Mouse (Mus musculus) lung, adult 2 months (tissue): ENCODE data around the gene Mertk. TPM values are rescaled to one million over a fixed set of nuclear protein-coding genes. Genes with fewer than 3 reads are reported as not detected.

Experiments
- DNase-seq: peaks from one replicate; pipeline ENCODE4 v3.0.0; 2022
- H3K4me1 ChIP-seq: fragments of 200-500 bp; 2 replicates; pipeline ENCODE4 v1.6.1; 2011; ENCODE audit warnings: low read length; ENCODE audit not compliant: control insufficient read depth, insufficient read depth
- H3K4me3 ChIP-seq: fragments of 200-500 bp; replicated peaks from 2 replicates; pipeline ENCODE3; 2011; ENCODE audit warnings: low read depth, mild to moderate bottlenecking, control low read depth, low read length; ENCODE audit errors: extremely low read depth
- CTCF ChIP-seq: fragments of 200-500 bp; IDR thresholded peaks from 2 replicates; pipeline ENCODE4 v1.5.1; 2011; ENCODE audit warnings: mild to moderate bottlenecking, low read length, control low read depth; ENCODE audit not compliant: insufficient read depth
- POLR2A ChIP-seq: fragments of 200-500 bp; IDR thresholded peaks from 2 replicates; pipeline ENCODE4 v1.6.1; 2011; ENCODE audit warnings: low read depth, mild to moderate bottlenecking, control low read depth, low read length, borderline replicate concordance; ENCODE audit errors: extremely low read depth
- WGBS: fragments of 180-500 bp; shearing (Covaris S2); methylation state at CpG from one replicate; pipeline ENCODE4 v1.1.7; 2018; 5-methylcytosine and 5-hydroxymethylcytosine counted together
- polyA plus RNA-seq: library from polyadenylated mRNA; depleted of rRNA; stranded (reverse); fragments of >200 nt; gene quantifications from 2 replicates; pipeline ENCODE4 v1.2.3, GENCODE M21; 2012

Mertk gene
- polyA plus RNA-seq, 1 experiment, result 12.6 TPM

DNA sequence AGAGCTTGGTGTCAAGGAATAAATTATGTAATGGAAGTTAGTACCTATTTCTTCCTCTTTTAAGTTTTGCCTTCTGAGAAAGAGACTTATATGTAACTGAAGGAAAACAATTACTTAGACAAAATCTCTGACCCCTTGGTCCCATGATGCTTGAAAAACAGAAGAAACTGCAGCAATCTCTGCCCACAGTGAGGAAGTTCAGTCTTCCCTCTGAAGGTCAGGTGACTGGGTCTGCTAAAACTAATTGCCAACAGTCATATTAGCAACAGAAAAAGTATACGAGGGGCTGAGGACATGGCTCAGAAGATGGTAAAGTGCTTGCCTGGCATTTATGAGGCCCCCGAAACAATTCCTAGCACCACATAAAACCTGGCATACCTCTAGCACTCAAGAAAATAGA, 20.6 kb downstream of the Mertk start:
- no peak for TF ChIP-seq POLR2A
- no peak for TF ChIP-seq CTCF
- no peak for DNase-seq
- H3K4me3 ChIP-seq, result no peak overlapping the region
- WGBS, result 90% methylated on average over 2 of the region's 2 CpGs
- H3K4me1 ChIP-seq, result no peaks in the 10 kb centered on the region; the same call in 1 of the 2 replicates

DNA sequence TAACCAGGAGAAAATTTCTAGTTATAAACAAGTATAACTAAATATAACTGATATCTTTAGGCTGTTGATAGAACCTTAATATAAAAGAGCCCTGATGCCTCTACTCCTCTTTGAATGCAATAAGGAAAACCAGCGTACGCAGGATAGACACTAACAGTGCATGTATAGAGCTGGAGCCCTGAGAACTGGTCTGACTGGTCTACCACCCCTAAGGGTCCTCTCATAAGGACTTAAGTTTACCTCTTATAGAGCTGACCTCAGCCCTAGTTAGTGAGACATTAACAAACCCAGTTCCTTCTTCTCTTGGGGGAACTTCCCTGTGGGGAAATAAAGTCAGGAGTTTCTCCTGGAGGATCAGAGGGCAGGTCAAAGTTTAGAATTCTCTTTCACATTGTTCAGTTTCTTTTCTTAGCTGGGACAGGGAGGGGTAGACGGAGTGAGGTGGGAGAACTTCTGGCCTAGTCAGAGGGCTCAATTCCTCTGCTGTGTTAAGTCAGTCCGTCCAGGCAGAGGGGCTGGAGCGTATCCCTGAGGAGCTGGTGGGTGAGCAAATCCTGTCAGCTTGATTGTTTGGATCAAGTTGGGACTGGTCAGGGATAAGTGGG, 23.5 kb downstream of the Mertk start:
- H3K4me3 ChIP-seq, result no peak overlapping the region
- TF ChIP-seq CTCF (no peak), POLR2A (no peak)
- WGBS, result 73% methylated on average over 5 of the region's 5 CpGs
- no peak for DNase-seq
- H3K4me1 ChIP-seq, result no peaks in the 10 kb centered on the region; the same call in 1 of the 2 replicates

DNA sequence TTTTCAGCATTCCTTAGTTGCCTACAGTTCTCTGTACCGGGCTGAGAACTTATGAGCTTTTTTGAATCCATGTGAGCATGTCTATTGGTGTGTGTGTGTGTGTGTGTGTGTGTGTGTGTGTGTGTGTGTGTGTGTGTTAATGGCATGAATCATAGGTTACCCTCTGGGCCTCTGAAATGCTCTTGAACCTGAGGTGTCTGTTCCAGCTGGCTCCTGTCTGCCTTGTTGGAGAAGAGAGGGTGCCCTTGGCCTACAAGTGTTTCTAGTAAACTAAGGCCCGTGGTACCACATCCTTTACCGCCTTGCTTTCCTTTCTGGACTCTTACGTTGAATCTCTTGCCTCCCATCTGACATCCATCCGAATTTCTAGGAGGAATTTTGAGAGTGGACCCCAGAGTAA, 27.3 kb downstream of the Mertk start:
- Histone ChIP-seq H3K4me3 (no peak overlapping the region), H3K4me1 (no peaks in the 10 kb centered on the region; the same call in 1 of the 2 replicates)
- TF ChIP-seq POLR2A (no peak), CTCF (no peak)
- DNase-seq, result no peak
- WGBS, result 57% methylated on average over 5 of the region's 5 CpGs

DNA sequence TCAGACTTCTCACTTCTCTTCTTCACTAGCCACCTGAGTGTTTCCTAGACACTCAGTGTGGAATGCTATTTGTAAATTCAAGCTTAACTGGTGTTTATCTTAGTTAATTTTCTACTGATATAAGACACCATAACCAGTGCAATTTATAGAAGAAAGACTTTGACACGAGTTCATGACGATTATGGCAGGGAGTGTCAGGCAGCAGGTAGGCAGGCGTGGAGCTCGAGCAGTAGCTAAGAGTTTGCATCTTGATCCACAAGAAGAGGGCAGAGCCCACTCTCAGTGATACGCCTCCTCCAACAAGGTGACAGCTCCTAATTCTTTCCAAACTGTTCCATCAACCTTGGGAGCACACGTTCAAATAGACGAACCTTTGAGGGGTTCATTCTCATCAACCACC, 27.9 kb downstream of the Mertk start:
- Histone ChIP-seq H3K4me1 (no peaks in the 10 kb centered on the region; the same call in 1 of the 2 replicates), H3K4me3 (no peak overlapping the region)
- WGBS, result 71% methylated on average over 7 of the region's 7 CpGs
- no peak for DNase-seq
- TF ChIP-seq POLR2A, result no peak
- TF ChIP-seq CTCF, result no peak

DNA sequence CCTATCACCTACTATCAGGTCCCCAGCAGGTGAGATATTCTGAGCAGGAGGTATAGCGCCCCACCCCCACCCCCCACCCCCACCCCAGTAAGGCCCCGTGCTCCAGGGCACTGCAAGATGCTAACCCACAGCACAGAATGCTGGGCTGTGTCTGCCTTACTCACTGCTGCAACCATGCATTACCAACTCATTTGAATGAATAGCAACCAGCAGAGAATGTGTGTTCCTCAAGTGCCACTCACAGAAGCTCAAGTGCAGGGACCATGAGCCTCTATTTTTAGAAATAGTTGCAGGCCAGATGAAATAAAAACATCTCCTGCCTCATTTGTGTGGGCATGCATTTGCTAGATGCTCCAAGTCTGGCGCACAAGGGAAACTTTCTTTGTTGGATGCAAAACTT, 28.8 kb downstream of the Mertk start:
- DNase-seq, result no peak
- Histone ChIP-seq H3K4me3 (no peak overlapping the region), H3K4me1 (no peaks in the 10 kb centered on the region)
- TF ChIP-seq CTCF (no peak), POLR2A (no peak)
- 60% methylated on average over 3 of the region's 3 CpGs for WGBS

DNA sequence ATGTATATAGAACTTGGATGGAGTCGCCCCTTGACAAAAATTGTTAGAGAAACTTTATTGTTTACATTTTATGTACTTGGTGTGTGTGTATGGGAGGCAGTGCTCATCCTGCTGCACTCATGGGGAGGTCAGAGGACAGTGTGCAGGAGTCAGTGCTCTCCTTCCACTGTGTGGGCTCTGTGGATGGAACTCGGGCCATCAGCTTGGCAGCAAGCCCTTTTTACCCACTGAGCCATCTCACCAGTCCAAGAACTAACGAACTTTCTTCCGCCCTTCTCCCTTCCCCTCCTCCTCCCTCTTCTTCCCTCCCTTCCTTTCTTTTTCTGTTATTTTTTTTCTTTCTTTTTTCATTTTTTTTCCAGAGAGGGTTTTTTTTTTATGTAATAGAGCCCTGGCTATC, 29.3 kb downstream of the Mertk start:
- TF ChIP-seq CTCF (no peak), POLR2A (no peak)
- H3K4me3 ChIP-seq, result no peak overlapping the region
- DNase-seq, result no peak
- no peaks in the 10 kb centered on the region for H3K4me1 ChIP-seq
- WGBS, result 49% methylated on average over 4 of the region's 4 CpGs

DNA sequence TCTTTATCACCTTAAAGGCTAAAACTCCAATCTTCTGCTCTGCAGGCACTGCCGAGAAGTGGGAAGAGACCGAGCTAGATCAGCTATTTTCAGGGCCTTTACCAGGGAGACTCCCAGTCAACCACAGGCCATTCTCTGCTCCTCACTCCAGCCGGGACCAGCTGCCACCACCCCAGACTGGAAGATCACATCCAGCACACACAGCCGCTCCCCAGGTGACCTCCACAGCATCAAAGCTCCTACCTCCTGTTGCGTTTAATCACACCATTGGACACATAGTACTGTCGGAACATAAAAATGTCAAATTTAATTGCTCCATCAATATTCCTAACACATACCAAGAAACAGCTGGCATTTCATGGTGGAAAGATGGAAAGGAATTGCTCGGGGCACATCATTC, 30.4 kb downstream of the Mertk start:
- no peak for TF ChIP-seq POLR2A
- TF ChIP-seq CTCF, result no peak
- Histone ChIP-seq H3K4me3 (no peak overlapping the region), H3K4me1 (no peaks in the 10 kb centered on the region)
- 81% methylated on average over 7 of the region's 7 CpGs for WGBS
- no peak for DNase-seq

DNA sequence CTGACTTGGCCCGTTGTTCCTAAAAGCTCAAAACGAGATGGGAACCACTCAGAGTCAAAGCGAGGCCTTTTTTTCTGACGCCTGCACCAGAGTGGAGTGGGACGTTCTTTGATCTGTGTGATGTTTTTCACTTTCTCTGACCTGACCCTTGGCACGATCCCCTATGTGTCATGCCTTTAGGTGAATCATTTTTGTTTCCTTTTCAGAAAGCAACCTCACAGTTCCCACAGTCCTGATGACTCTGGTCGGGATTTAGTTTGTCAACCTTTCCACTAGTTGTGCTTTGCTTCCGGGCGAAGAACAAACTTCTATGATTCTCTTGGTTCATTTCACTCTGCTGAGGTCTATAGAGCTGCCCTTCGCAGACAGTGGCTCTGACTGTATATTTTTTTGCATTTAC, 32.8 kb downstream of the Mertk start:
- WGBS, result 64% methylated on average over 10 of the region's 10 CpGs
- Histone ChIP-seq H3K4me1 (peaks cover 6% of the 10 kb centered on the region), H3K4me3 (no peak overlapping the region)
- TF ChIP-seq POLR2A (no peak), CTCF (no peak)
- DNase-seq, result no peak

DNA sequence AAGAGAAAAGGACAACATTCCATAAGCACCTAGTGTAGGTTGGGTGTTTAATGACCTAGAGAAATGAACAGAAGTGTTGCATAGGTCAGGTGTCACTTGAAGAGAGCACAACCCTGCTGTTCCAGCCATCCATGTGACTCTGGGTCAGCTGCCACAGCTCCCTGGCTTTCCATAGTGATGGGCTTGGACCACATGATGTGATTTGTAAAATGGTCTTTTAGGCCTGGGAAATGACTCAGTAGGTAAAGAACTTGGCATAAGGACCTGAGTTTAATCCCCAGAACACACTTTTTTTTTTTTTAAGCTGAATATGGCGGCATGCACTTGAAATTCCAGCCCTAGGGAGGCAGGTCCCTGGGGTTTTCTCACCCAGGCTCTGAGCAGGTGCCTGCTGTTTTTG, 33.2 kb downstream of the Mertk start:
- TF ChIP-seq CTCF, result no peak
- no peak for DNase-seq

DNA sequence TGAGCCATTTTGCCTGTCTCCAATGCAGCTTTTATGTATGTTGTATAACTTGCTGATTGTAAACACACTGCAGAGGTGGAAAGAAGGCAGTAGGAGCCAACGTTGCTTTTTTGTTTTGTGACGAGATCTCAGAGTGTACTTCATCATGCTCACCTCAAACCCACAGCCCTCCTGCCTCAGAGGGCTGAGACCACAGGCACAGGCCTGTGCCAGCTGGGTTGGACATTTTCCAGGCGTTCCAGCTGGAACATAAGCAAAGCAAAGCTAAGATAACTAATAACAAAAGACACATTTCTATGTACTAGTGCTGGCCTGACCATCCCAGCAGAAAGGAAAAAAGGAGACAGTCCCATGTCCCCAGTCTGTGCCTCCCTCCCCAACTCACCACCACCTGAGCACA, 36.3 kb downstream of the Mertk start:
- 25% methylated on average over 3 of the region's 3 CpGs for WGBS

More for the DNA sequence above, 33.2 kb downstream of the Mertk start:
- Histone ChIP-seq H3K4me1 (peaks cover 9% of the 10 kb centered on the region), H3K4me3 (no peak overlapping the region)
- 84% methylated on average over 1 of the region's 1 CpGs for WGBS

DNA sequence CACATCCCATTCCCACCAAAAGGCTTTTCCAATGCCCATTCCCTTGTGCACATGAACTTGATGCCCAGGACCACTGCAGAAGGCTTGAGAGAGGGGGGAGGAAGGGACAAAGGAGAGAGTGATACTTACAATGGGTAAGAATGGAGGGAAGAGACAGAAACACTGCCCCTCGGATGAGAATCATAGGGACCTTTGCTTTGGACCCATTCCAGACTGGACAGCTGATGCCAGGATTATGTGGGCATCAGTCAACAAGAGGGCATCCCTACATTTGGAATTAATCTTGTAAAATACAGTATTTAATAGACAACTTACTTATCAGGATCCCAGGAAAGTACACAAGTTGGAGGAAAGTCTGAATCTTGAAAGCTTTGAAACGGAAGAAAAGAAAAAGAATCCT, 38.3 kb downstream of the Mertk start:
- Histone ChIP-seq H3K4me3 (no peak overlapping the region), H3K4me1 (peaks cover 20% of the 10 kb centered on the region)
- DNase-seq, result no peak
- 78% methylated on average over 2 of the region's 2 CpGs for WGBS
- TF ChIP-seq CTCF (no peak), POLR2A (no peak)

More for the DNA sequence above, 36.3 kb downstream of the Mertk start:
- Histone ChIP-seq H3K4me1 (peaks cover 20% of the 10 kb centered on the region), H3K4me3 (no peak overlapping the region)
- DNase-seq, result no peak
- TF ChIP-seq POLR2A, result no peak
- no peak for TF ChIP-seq CTCF
